Mouse (Mus musculus) lung, adult 2 months (tissue): Measurements from ENCODE around the gene Gm20388.

ENCODE experiments used
- CTCF ChIP-seq: fragments of 200-500 bp; IDR thresholded peaks from 2 replicates; pipeline ENCODE4 v1.5.1; 2011; ENCODE audit warnings: mild to moderate bottlenecking, low read length, control low read depth; ENCODE audit not compliant: insufficient read depth
- POLR2A ChIP-seq: fragments of 200-500 bp; IDR thresholded peaks from 2 replicates; pipeline ENCODE4 v1.6.1; 2011; ENCODE audit warnings: low read depth, mild to moderate bottlenecking, control low read depth, low read length, borderline replicate concordance; ENCODE audit errors: extremely low read depth

- TF ChIP-seq POLR2A (no peak), CTCF (no peak)
These were observed 2213.7 kb downstream of the Gm20388 start for GRCm38 (mm10) chr8:122124326-122124725.
